Mouse (Mus musculus): ENCODE results near the gene Olfr222.

DNA sequence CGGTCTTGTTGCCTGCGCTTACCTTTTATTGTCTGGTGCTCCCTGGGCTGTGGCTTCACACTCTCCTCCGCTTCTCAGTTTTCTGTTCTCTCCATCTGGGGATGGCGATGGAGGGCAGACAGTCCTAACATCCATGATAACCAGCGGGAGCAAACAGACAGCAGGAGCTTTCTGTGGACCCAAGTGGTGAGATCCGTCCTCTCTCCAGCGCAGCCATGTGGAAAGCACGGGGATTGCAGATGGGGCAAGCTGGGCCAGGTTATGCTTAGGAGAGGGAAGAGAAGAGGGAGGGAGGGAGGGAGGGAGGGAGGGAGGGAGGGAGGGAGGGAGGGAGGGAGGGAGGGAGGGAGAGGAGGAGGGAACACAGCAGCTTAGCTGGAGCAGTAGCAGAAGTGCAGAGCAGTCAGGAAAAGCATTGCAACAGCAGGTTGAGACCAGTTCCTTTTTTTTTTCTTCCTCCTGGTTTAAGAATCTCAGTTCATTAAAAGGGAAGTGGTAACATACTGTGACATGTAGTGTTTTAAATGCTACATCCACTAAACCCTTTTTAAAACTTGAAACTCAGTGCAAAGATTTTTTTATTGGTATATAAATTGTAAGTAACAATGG, 49.5 kb downstream of the Olfr222 start, which contains the start of gene Zkscan17:
- TF ChIP-seq CTCF (IDR thresholded peaks at IDR 0.05; ENCODE audit: low read depth, low read length) (no peak), GATA2 (IDR thresholded peaks at IDR 0.05; ENCODE audit: borderline replicate concordance, low read depth, low read length) (no peak), GATA1 (IDR thresholded peaks at IDR 0.05; ENCODE audit: borderline replicate concordance, low read length) (no peak), POLR2AphosphoS5 (IDR thresholded peaks at IDR 0.05; ENCODE audit: insufficient replicate concordance, low read depth, low read length) (no peak), TAL1 (conservative IDR thresholded peaks at IDR 0.05; ENCODE audit: low read depth, low read length) (no peak)

Measured in G1E (cell line).